Mouse (Mus musculus) liver, embryonic 13.5 days (tissue): ENCODE measurements at regions not wholly inside any gene's neighbourhood (a gene's known extent, or its start where the extent isn't known, plus 50 kb on each side); places are given as distances from the start of the nearest gene placed in this dataset.

Source experiments
- ATAC-seq: fragments of 200-750 bp; cut with Nextera tagmentation; 2 replicates; pipeline ENCODE4 v1.8.0; 2017; ENCODE audit warnings: low read depth, mild to moderate bottlenecking, moderate number of reproducible peaks, moderate library complexity
- DNase-seq: peaks from one replicate; pipeline ENCODE4 v3.0.0; 2022
- H3K27ac ChIP-seq: fragments of 300-500 bp; sonication (generic); 2 replicates; pipeline ENCODE4 v1.5.1; 2015; ENCODE audit warnings: moderate library complexity, mild to moderate bottlenecking, inconsistent platforms
- H3K27me3 ChIP-seq: fragments of 300-500 bp; sonication (generic); 2 replicates; pipeline ENCODE4 v1.6.1; 2015; ENCODE audit warnings: mild to moderate bottlenecking, inconsistent platforms
- H3K36me3 ChIP-seq: fragments of 300-500 bp; sonication (generic); 2 replicates; pipeline ENCODE4 v1.6.1; 2015; ENCODE audit warnings: mild to moderate bottlenecking, inconsistent platforms
- H3K4me1 ChIP-seq: fragments of 300-500 bp; sonication (generic); replicated peaks from 2 replicates; pipeline ENCODE4 v1.6.1; 2015; ENCODE audit warnings: inconsistent platforms
- H3K4me2 ChIP-seq: fragments of 300-500 bp; sonication (generic); 2 replicates; pipeline ENCODE4 v1.6.1; 2015; ENCODE audit warnings: inconsistent platforms, mild to moderate bottlenecking, moderate library complexity
- H3K4me3 ChIP-seq: fragments of 300-500 bp; sonication (generic); replicated peaks from 2 replicates; pipeline ENCODE4 v1.5.1; 2015; ENCODE audit warnings: mild to moderate bottlenecking, inconsistent platforms
- H3K9ac ChIP-seq: fragments of 300-500 bp; sonication (generic); 2 replicates; pipeline ENCODE4 v1.6.1; 2015; ENCODE audit warnings: mild to moderate bottlenecking, inconsistent platforms
- H3K9me3 ChIP-seq: fragments of 300-500 bp; sonication (generic); replicated peaks from 2 replicates; pipeline ENCODE4 v1.6.1; 2016; ENCODE audit warnings: inconsistent platforms
- WGBS: fragments of 180-500 bp; shearing (Covaris S2); methylation state at CpG from one replicate; pipeline ENCODE4 v1.1.7; 2015; ENCODE audit not compliant: insufficient replicate concordance; 5-methylcytosine and 5-hydroxymethylcytosine counted together

DNA sequence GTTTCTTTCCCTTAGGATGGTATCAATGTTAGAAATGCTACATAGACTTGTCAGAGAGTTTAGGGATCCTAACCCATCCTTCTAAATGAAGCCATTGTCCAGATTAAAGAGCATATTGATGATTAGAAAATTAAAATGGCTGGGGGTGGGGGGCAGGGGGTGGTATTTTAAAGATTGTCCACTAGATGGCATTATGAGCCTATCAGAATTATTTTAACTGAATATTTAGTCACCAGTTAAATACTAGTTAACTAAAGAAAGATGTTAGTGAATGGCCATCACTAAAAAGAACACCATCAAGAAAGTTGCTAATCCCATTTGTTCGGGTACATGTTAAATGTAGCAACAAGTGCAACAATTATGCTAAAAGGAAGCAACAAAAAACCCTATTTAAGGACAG lies 1909.6 kb upstream of the 5930422O12Rik start:
- ATAC-seq (no peak), DNase-seq (no peak)
- no peak overlapping the region for H3K4me3 ChIP-seq
- WGBS, result 45% methylated on average over 1 of the region's 1 CpGs
- no peak overlapping the region for H3K9ac ChIP-seq
- no peaks in the 10 kb centered on the region for H3K36me3 ChIP-seq
- H3K9me3 ChIP-seq, result no peaks in the 10 kb centered on the region
- no peak overlapping the region for H3K27ac ChIP-seq
- H3K27me3 ChIP-seq, result no peaks in the 10 kb centered on the region
- no peaks in the 10 kb centered on the region for H3K4me1 ChIP-seq
- H3K4me2 ChIP-seq, result no peak overlapping the region

DNA sequence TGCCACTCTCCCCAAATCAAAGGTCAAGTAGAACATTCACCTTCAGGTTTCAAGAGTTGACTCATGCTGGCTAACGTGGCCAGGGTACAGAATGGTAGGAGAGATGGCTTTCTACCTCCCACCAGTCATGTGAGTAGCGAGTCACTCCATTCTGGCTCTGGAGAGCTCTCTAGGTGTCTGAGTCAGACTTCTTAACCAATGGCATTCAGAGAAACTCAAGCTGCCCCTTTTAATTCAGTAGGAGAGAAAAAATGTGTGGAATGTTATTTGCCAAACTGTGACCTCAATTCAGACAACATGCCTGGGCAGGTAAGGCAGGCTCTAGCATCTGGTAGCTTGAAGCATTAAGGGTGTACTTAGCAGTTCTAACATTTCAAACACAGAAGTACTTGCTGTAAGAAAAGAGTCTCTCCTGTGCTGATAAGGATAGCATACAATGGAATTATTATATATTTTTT lies 1907.5 kb upstream of the 5930422O12Rik start:
- Histone ChIP-seq H3K9me3 (no peaks in the 10 kb centered on the region), H3K27ac (no peak overlapping the region), H3K4me2 (no peak overlapping the region), H3K9ac (no peak overlapping the region), H3K4me3 (no peak overlapping the region), H3K27me3 (no peaks in the 10 kb centered on the region), H3K36me3 (no peaks in the 10 kb centered on the region), H3K4me1 (no peaks in the 10 kb centered on the region)
- WGBS, result 37% methylated on average over 2 of the region's 2 CpGs
- DNase-seq (no peak), ATAC-seq (no peak)

DNA sequence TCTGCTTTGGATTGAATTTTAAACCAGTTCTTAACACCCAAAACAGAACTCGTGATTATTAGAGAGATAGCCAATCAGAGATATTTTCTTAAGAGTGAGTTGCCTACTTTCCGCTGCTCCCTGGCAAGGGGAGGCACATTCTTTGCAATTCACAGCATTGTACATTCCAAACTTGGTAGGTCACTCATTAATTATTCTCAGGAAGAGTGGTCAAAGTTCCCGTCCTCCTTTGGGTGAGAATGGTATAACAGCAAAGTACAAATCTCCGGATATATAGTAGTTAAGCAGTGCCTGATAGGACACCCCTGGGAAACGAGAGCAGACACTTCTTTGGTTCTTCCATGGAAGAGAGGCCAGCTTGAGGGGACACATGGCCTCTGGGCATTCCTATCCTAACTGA lies 1903.4 kb upstream of the 5930422O12Rik start:
- Histone ChIP-seq H3K36me3 (no peaks in the 10 kb centered on the region), H3K9me3 (no peaks in the 10 kb centered on the region), H3K4me2 (no peak overlapping the region), H3K27me3 (no peaks in the 10 kb centered on the region), H3K4me3 (no peak overlapping the region), H3K4me1 (no peaks in the 10 kb centered on the region), H3K27ac (no peak overlapping the region), H3K9ac (no peak overlapping the region)
- ATAC-seq, result no peak
- DNase-seq, result no peak
- 54% methylated on average over 5 of the region's 5 CpGs for WGBS

DNA sequence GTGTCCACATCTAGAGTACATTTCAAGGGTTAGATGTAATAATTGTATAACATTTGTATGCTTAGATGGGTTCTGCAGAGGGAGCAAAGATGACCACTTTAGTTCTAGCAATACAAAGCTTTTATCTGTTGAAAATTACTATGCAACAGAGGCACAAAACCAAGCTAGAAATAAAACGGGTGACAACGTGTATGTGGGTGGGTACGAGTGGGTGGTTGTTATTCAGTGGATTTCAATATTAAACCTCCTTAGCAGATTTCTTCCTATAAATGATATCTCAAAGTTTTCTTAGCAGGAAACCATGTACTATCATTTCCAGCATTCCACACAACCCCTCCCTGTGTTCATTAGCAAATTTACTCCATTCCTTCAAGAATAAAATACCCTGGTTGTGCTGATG lies 1889.3 kb upstream of the 5930422O12Rik start:
- ATAC-seq (no peak), DNase-seq (no peak)
- Histone ChIP-seq H3K27ac (no peak overlapping the region), H3K9ac (no peak overlapping the region), H3K4me3 (no peak overlapping the region), H3K27me3 (no peaks in the 10 kb centered on the region), H3K4me2 (no peak overlapping the region), H3K9me3 (no peaks in the 10 kb centered on the region), H3K36me3 (no peaks in the 10 kb centered on the region), H3K4me1 (no peaks in the 10 kb centered on the region)
- 78% methylated on average over 3 of the region's 3 CpGs for WGBS

DNA sequence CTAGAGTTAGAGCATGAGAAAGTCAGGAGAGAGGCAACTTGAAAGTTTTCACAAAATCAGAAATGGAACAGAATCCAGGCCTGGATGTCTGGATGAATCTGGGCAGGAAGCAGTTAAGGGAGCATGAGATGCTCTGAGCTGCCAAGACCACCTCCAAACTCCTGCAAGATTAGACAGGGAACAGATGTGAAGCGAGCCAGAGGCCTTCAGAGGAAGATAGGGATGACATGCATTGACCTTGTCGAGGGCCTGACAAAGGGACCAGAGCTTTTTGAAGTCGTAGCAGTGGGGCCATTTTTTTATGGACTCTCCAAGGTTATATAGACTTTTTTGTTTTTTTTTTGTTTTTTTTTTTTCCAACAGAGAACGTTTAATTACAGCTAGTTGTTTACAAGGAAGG lies 1886.9 kb upstream of the 5930422O12Rik start:
- Histone ChIP-seq H3K36me3 (no peaks in the 10 kb centered on the region), H3K9me3 (no peaks in the 10 kb centered on the region), H3K4me1 (no peaks in the 10 kb centered on the region), H3K4me2 (no peak overlapping the region), H3K4me3 (no peak overlapping the region), H3K27me3 (no peaks in the 10 kb centered on the region), H3K27ac (no peak overlapping the region), H3K9ac (no peak overlapping the region)
- DNase-seq (no peak), ATAC-seq (no peak)
- 26% methylated on average over 4 of the region's 4 CpGs for WGBS

DNA sequence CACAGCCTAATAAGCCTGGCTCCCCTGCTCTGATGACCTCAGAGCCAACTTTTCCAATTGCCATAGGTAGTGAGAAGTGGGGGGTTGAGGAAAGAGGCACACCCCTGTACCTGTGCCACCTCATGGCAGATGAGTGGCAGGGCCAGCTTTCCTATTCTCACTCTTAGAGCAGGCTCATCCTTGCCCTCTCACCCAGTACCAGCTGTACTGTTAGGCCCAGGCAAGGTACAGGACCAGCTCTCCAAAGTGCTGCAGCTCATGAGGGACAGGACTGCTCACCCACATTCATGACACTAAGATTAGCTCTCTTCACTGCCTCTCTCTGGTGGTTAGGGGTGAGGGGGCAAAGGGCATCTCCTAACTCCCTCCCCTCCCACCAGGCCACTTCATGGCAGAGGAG lies 1854.4 kb upstream of the 5930422O12Rik start:
- Histone ChIP-seq H3K27ac (no peak overlapping the region), H3K4me2 (no peak overlapping the region), H3K36me3 (no peaks in the 10 kb centered on the region), H3K4me3 (no peak overlapping the region), H3K9me3 (no peaks in the 10 kb centered on the region), H3K9ac (no peak overlapping the region), H3K4me1 (no peaks in the 10 kb centered on the region), H3K27me3 (no peaks in the 10 kb centered on the region)
- no peak for DNase-seq
- ATAC-seq, result no peak

DNA sequence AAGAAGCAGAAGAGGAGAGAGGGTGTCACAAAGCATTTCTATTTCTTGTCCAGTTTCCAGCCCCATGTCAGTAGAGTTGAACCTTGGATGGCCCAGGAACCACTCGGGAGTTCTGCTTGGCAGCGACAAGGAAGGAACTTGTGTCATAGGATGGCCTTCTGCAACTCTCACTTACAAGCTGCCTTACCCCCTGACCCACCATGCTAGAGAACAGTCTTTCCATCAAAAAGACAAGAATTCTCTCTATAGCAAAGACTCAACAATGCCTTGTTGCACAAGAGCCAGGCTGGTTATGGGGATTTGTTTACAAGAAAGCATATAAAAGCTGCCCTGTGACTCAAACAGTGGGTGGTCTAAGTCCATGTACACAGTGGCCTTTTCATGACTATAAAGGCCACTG lies 1852.4 kb upstream of the 5930422O12Rik start:
- no peak overlapping the region for H3K4me2 ChIP-seq
- 63% methylated on average over 2 of the region's 2 CpGs for WGBS
- H3K9me3 ChIP-seq, result no peaks in the 10 kb centered on the region
- H3K4me1 ChIP-seq, result no peaks in the 10 kb centered on the region
- no peak overlapping the region for H3K9ac ChIP-seq
- no peaks in the 10 kb centered on the region for H3K36me3 ChIP-seq
- DNase-seq (no peak), ATAC-seq (no peak)
- no peaks in the 10 kb centered on the region for H3K27me3 ChIP-seq
- H3K27ac ChIP-seq, result no peak overlapping the region
- no peak overlapping the region for H3K4me3 ChIP-seq

DNA sequence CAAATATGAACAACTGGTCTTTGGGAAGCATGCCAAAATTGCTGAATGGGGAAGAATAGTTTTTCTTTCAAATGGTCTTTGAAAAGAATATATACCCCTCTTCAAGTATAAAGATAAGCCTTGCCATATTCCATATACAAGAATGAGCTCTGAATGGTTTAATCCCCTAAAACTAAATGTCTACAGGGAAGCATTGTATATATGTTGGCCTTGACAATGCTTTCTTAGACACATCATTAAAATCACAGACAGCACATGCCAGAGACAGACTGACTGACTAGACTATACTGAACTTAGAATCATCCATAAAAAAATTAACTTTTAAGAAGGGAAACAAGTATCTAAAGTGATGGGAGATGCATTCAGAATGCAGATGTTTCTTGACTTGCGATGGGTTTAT lies 1843.8 kb upstream of the 5930422O12Rik start:
- H3K4me1 ChIP-seq, result no peaks in the 10 kb centered on the region
- no peak overlapping the region for H3K9ac ChIP-seq
- ATAC-seq (no peak), DNase-seq (no peak)
- WGBS, result 83% methylated on average over 1 of the region's 1 CpGs
- H3K4me2 ChIP-seq, result no peak overlapping the region
- H3K9me3 ChIP-seq, result no peaks in the 10 kb centered on the region; the same call in 1 of the 2 replicates
- no peaks in the 10 kb centered on the region for H3K27me3 ChIP-seq
- no peak overlapping the region for H3K27ac ChIP-seq
- no peak overlapping the region for H3K4me3 ChIP-seq
- H3K36me3 ChIP-seq, result no peaks in the 10 kb centered on the region

DNA sequence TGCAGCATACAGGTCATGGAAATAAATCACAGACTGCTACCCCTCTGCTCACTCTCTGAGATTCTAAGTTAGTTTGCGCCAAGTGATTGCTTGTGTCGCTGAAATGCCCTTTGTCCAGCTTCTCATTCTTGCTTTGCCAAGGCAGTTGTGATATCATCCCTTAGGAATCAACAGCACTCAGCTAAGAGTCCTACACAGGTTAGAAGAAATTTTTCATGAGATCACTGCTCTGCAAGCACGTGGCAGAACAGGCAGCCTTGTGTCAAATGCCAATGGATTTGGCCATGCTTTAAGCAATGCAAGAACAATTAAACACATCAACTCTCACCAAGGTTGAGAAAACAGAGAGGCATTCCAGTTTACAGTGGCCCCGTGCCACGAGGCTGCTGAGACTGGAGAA lies 1829.0 kb upstream of the 5930422O12Rik start:
- Histone ChIP-seq H3K4me3 (no peak overlapping the region), H3K27me3 (no peaks in the 10 kb centered on the region), H3K4me1 (no peaks in the 10 kb centered on the region), H3K9me3 (no peaks in the 10 kb centered on the region), H3K9ac (no peak overlapping the region), H3K4me2 (no peak overlapping the region), H3K36me3 (no peaks in the 10 kb centered on the region), H3K27ac (no peak overlapping the region)
- ATAC-seq (no peak), DNase-seq (no peak)
- 67% methylated on average over 5 of the region's 5 CpGs for WGBS

DNA sequence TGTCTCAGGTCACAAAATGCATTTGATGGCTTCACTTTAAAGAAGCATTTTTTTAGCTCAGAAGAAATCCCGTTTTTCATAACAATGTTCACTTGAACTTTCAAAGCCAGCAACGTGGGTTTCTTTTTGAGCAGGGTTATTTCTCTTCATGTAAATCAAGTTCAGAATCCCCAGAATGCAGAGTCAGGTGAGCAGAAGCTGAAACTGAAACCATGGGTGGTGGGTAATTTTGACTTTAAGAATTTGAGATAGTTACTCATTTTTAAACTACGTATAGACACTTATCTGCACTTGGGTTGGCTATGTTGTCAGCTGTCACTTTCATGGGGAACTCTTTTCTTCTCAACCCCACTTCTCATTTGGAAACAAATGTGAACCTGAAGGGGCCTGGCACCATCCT lies 1827.5 kb upstream of the 5930422O12Rik start:
- 50% methylated on average over 3 of the region's 3 CpGs for WGBS
- no peak for DNase-seq
- H3K4me3 ChIP-seq, result no peak overlapping the region
- no peak overlapping the region for H3K27ac ChIP-seq
- no peaks in the 10 kb centered on the region for H3K4me1 ChIP-seq
- no peak overlapping the region for H3K9ac ChIP-seq
- no peaks in the 10 kb centered on the region for H3K9me3 ChIP-seq
- H3K27me3 ChIP-seq, result no peaks in the 10 kb centered on the region
- ATAC-seq, result no peak
- no peak overlapping the region for H3K4me2 ChIP-seq
- no peaks in the 10 kb centered on the region for H3K36me3 ChIP-seq

DNA sequence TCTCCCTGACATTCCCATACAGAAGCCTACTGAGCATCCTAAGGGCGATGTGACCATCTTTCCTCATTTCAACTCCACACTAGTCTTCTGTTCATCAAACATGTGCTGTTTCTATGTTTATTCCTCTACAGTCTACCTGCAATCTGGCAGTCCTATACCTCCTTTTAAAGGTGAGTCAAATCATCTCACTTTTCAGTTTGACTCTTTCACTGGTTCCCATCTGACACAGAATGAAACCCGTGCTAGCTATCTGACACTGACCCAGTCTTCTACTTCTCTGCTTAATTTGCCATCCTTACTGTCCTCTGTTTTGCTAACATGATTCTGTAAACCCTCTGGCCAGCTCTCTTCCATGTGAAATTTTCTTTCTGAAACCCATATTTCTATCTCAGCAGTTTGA lies 1812.0 kb upstream of the 5930422O12Rik start:
- Histone ChIP-seq H3K9ac (no peak overlapping the region), H3K9me3 (no peaks in the 10 kb centered on the region), H3K36me3 (no peaks in the 10 kb centered on the region), H3K27ac (no peak overlapping the region), H3K4me1 (no peaks in the 10 kb centered on the region), H3K27me3 (no peaks in the 10 kb centered on the region), H3K4me3 (no peak overlapping the region), H3K4me2 (no peak overlapping the region)
- ATAC-seq, result no peak
- no peak for DNase-seq
- 58% methylated on average over 2 of the region's 2 CpGs for WGBS

DNA sequence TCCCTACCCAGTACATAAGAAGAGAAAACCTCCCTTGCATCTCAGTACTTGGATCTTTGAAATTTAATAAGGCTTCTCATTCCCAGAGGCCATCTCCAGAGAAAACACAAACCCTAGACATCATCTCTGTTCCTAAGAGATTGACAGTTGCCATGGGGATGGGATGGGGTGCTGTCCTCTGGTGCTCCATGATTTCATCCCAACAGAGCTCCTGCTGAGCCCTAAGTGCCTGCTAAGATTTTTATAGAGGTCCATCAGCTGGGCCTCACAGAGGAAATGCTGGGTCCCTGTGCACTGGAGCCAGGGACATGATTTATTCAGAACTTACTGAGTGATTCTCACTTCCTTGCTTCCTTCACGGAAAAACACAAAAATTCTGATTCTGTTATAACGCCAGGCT lies 1800.8 kb upstream of the 5930422O12Rik start:
- WGBS, result 69% methylated on average over 2 of the region's 2 CpGs
- DNase-seq, result no peak
- Histone ChIP-seq H3K27me3 (no peaks in the 10 kb centered on the region), H3K27ac (no peak overlapping the region), H3K9ac (no peak overlapping the region), H3K4me1 (no peaks in the 10 kb centered on the region), H3K4me3 (no peak overlapping the region), H3K4me2 (no peak overlapping the region), H3K36me3 (no peaks in the 10 kb centered on the region), H3K9me3 (no peaks in the 10 kb centered on the region)
- ATAC-seq, result no peak

DNA sequence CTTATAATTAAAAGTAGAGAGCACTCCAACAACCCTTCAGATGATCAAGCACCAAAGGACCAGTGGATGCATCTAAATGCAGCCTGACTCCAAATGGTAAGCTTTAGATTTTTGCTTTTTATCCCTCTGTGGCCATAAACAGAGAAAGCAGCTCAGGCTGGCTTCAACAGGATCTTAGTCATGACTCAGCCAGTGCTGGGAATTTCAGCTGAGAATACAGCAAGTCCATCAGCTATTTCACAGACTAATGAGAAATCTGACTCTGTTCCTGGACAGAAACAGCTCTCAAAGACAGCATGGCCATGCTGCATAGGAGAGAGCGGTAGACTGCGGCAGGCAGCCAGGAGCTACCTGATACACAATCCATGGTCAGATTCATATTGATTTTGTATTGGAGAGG lies 1800.4 kb upstream of the 5930422O12Rik start:
- ATAC-seq (no peak), DNase-seq (no peak)
- Histone ChIP-seq H3K27me3 (no peaks in the 10 kb centered on the region), H3K9me3 (no peaks in the 10 kb centered on the region), H3K9ac (no peak overlapping the region), H3K4me1 (no peaks in the 10 kb centered on the region), H3K27ac (no peak overlapping the region), H3K4me2 (no peak overlapping the region), H3K36me3 (no peaks in the 10 kb centered on the region), H3K4me3 (no peak overlapping the region)
- 74% methylated on average over 2 of the region's 2 CpGs for WGBS
